Mouse (Mus musculus) bone marrow macrophage, adult 2 months (primary cell): ENCODE measurements around the gene Thsd4. TPM values are rescaled to one million over a fixed set of nuclear protein-coding genes. Genes with fewer than 3 reads are reported as not detected.

ENCODE experiments used
- H3K27ac ChIP-seq: 2 replicates; pipeline ENCODE4 v1.5.1; 2012; ENCODE audit warnings: low read depth, low read length; ENCODE audit not compliant: insufficient read depth
- H3K4me1 ChIP-seq: 2 replicates; pipeline ENCODE4 v1.6.1; 2012; ENCODE audit warnings: low read length; ENCODE audit not compliant: control insufficient read depth, insufficient read depth
- H3K4me3 ChIP-seq: 2 replicates; pipeline ENCODE4 v1.5.1; 2012; ENCODE audit warnings: mild to moderate bottlenecking, low read length, moderate library complexity; ENCODE audit not compliant: insufficient read depth
- CTCF ChIP-seq: IDR thresholded peaks from 2 replicates; pipeline ENCODE4 v1.5.1; 2012; ENCODE audit warnings: low read depth, mild to moderate bottlenecking, low read length, moderate library complexity
- POLR2A ChIP-seq: IDR thresholded peaks from 2 replicates; pipeline ENCODE4 v1.6.1; 2012; ENCODE audit warnings: mild to moderate bottlenecking, low read depth, low read length, borderline replicate concordance
- polyA plus RNA-seq: library from polyadenylated mRNA; stranded (reverse); fragments of >200 nt; gene quantifications from 2 replicates; pipeline ENCODE4 v1.2.4, GENCODE M21; 2012; ENCODE audit not compliant: missing spikeins, insufficient read depth, insufficient read length

Gene Thsd4
- polyA plus RNA-seq, 1 experiment: 0.09 TPM

DNA sequence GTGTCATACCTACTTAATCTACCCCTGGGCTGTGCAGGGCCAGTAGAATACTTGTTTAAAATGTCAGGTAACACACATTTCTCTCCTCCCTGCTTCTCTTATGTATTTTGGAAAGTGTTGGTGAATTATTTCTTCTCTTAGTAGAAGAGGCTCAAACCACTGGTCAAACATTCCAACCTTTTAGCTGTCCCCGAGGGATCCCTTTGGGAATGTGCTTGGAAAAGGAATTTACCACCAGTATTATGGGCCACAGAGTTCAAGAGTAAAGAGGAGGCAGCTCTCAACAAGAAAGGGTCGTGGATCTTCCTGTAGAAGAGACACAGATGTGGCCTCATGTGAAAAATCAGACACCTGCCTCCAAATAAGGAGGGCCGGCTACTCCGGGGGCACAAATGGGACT is 292.4 kb downstream of the Thsd4 start:
- TF ChIP-seq CTCF: no peak
- TF ChIP-seq POLR2A: no peak
- H3K4me3 ChIP-seq: no peak overlapping the region
- no peaks in the 10 kb centered on the region for H3K4me1 ChIP-seq
- no peak overlapping the region for H3K27ac ChIP-seq

DNA sequence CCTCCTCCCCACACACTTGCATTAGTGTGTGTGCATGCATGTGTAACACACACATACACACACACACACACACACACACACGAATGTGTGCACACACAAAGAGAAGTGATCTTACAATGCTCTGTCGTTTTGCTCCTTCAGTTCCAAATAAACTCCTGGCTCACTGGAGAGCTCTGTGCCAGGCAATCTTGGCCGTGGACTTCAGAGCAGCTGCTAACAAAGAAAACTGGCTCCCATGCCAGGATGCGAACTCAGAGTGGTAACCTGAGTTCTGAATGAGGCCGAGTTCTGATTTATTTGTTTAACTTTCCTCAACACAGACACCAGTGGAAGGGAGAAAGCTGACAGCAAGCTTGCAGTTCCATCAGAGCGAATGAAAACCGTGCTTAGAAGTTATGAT is 294.1 kb downstream of the Thsd4 start:
- Histone ChIP-seq H3K4me1 (no peaks in the 10 kb centered on the region), H3K27ac (no peak overlapping the region), H3K4me3 (no peak overlapping the region)
- TF ChIP-seq POLR2A (no peak), CTCF (no peak)

DNA sequence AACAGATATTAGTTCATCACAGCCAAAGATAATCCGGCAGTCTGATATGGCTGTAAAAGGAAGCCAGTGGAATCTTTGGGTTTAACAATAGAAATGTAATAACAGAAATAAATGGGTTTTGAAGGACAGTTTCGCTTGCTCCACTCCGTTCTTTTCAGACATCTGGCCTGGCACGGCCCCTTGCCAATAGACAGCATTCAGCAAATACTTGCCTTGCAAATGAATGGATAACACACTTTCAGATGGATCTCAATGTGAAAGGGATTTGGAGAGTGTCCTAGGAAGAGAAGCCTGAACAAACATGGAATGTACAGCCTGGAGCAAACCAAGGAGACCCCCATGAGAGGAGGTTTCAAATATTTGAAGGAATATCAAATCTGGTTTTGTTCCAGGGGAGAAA is 295.2 kb downstream of the Thsd4 start:
- H3K27ac ChIP-seq: no peak overlapping the region

DNA sequence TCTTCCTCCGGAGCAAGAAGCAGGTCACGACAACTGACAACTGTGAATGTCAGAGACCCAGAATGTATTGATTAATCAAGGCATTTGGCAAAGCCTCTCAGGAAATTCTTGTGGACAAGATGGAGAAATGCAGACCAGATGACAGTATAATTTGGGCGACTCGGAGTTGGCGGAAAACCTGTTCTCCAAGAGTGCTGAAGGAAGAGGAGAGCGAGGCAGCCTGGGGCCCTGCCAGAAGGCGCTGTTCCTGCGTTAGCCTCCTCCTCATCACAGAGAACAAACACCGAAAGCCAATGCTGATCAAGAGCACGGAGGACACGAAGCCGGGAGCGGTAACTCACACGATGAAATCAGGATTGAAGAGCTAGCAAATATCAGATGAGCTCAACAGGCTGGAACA is 295.7 kb downstream of the Thsd4 start:
- Histone ChIP-seq H3K4me3 (no peak overlapping the region), H3K27ac (no peak overlapping the region), H3K4me1 (no peaks in the 10 kb centered on the region)
- no peak for TF ChIP-seq POLR2A
- no peak for TF ChIP-seq CTCF

More for the DNA sequence above, 295.2 kb downstream of the Thsd4 start:
- TF ChIP-seq POLR2A: no peak
- no peak for TF ChIP-seq CTCF
- Histone ChIP-seq H3K4me3 (no peak overlapping the region), H3K4me1 (no peaks in the 10 kb centered on the region)

DNA sequence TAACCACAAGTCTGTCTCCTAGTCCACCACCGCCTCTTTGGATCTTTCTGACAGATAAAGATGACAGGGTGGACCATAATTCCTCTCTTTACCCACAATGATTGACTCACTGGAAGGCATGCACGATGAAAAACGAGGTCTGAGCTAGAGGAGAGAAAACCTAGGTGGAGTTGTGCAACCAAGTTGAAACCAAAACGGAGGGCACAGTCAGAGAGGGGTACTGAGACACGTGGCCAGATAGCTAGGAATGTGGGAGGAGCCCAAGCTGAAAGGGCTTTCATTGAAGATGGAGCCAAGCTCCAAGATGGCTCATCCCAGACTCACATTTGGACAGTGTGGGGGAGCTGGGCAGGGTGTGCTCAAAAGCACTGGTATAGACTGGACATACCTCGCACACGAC is 296.4 kb downstream of the Thsd4 start:
- no peak overlapping the region for H3K27ac ChIP-seq
- H3K4me3 ChIP-seq: no peak overlapping the region

DNA sequence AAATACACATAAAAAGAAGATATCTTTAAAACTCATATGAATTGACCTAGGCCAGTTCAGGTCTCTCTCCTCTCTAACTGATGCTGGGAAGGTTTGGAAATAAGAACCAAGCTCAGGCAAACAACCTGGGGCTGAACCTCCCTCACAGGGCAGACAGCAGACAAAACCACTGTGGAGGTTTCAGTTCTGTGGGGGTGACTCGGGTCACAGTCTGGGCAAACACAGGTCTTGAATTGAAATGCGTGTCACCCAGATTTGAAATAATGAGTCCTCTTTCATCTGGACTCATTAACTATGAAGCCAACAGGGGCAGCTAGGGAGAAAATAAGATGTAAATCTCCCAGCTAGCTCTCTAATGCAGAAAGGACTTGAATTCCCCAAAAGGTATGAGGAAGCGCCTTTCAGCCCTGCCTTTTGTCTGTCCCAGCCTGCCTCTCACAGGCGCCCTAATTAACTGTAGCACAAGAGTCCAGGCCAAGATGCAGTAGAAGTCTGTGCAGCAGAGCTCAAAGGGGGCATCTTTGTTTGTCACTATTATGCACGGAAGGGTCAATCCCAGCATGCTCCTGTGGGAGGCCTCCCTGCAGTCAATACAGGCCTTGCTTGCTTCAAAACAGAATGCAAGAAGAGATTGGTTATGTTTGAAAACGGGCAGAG is 297.7 kb downstream of the Thsd4 start:
- Histone ChIP-seq H3K4me3 (no peak overlapping the region), H3K4me1 (no peaks in the 10 kb centered on the region), H3K27ac (no peak overlapping the region)
- no peak for TF ChIP-seq CTCF
- TF ChIP-seq POLR2A: no peak

More for the DNA sequence above, 296.4 kb downstream of the Thsd4 start:
- H3K4me1 ChIP-seq: no peaks in the 10 kb centered on the region
- no peak for TF ChIP-seq POLR2A
- TF ChIP-seq CTCF: no peak

DNA sequence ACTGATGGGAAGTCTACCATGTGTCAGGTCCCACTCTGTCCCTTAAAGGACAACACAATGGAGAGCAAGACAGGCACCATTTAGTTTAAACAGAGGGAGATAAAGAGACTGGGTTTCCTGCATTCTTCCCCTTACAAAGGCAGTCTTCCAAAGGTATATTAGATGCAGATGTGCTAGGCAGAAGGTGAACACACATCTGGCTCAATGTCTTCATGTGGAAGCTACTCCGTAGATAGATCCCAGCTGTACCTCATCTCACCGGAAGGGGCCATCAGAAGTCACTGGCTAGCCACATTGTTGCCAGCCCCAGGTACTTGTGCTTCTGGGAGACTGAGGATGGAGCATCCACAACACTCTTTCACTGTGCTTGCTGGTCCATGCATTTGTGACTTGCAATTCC is 301.4 kb downstream of the Thsd4 start:
- H3K4me1 ChIP-seq: no peaks in the 10 kb centered on the region
- no peak overlapping the region for H3K27ac ChIP-seq
- H3K4me3 ChIP-seq: no peak overlapping the region
- TF ChIP-seq CTCF: no peak
- no peak for TF ChIP-seq POLR2A

DNA sequence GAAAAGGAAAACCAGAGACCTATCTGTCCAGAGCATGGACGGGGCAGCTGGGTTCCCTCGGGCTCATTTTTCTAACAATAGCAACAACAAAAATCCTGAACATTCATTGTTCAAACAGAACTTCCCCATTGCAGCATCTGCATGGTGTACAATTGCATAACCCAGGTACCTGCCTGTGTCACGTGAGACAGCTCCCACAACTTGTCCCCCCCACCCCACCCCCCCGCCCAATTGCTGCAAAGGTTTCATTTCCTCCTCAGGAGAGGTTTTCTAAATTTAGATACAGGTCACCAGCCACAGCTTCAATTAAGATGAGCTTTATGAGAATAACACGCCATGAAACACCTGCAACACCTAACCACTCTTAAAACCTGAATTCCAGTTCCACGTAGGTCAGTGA is 303.4 kb downstream of the Thsd4 start:
- TF ChIP-seq POLR2A: no peak
- TF ChIP-seq CTCF: no peak
- no peaks in the 10 kb centered on the region for H3K4me1 ChIP-seq

DNA sequence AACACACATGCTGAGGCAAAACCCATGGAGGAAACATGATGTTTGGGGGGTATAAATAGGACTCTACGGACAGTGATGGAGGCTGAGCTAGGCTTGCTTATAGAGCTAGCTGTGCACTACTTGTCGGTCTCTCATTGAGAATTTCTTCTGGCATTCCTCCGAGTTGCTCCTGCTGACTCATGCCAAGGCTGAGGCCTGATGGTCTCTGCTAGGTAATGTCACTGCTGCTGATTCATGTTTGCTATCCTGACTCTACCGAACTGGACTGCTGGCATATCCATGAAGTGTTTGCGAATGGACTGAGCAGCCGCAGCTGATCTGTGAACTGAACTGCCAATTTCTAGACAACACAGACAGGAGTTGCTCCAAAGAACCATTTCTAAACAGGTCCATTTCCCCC is 305.8 kb downstream of the Thsd4 start:
- Histone ChIP-seq H3K4me1 (no peaks in the 10 kb centered on the region), H3K27ac (no peak overlapping the region), H3K4me3 (no peak overlapping the region)
- no peak for TF ChIP-seq POLR2A
- no peak for TF ChIP-seq CTCF

More for the DNA sequence above, 303.4 kb downstream of the Thsd4 start:
- Histone ChIP-seq H3K4me3 (no peak overlapping the region), H3K27ac (no peak overlapping the region)

DNA sequence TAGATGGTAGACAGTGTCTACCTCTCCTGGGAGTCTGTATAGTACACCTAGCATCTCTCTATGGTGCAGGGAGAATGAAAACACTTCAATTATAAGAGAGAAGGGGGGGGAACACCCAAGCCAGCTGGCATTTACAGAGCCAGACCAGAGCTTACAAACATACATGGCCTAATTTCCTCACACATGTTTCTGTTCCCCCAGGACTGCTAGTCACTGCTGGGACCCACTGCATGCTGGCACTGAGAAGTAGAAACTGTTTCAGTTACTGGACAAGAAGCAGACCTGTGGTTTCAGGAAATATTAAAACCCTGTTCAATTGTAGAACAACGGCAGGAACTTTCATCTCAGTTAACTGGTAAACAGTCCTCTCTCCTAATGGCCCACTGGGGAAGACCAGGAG is 308.7 kb downstream of the Thsd4 start:
- H3K4me1 ChIP-seq: no peaks in the 10 kb centered on the region
- H3K27ac ChIP-seq: no peak overlapping the region
- no peak overlapping the region for H3K4me3 ChIP-seq
- TF ChIP-seq POLR2A (no peak), CTCF (no peak)
